Mouse (Mus musculus) brain, embryonic 18.5 days (tissue): ENCODE measurements around the gene Zscan29.
"Not testable (repeated sequence)": the region's sequence is repeated elsewhere in the genome, so short reads cannot be mapped to it uniquely, and the experiment has no call there.

Source experiments
- DNase-seq: peaks from one replicate; pipeline ENCODE4 v3.0.0-alpha.2; 2012; ENCODE audit warnings: low read depth, low spot score

Gene Zscan29

GRCm38 (mm10) chr2:121137371-121137770 is 33.6 kb downstream of the Zscan29 start:
- DNase-seq: no peak

- DNase-seq: no peak
Observed at GRCm38 (mm10) chr2:121132822-121133221, 38.1 kb downstream of the Zscan29 start.

GRCm38 (mm10) chr2:121128865-121129620 is 41.9 kb downstream of the Zscan29 start:
- no peak for DNase-seq

- DNase-seq: no peak
Observed at GRCm38 (mm10) chr2:121127536-121127935, 43.4 kb downstream of the Zscan29 start.

- not testable (repeated sequence) for DNase-seq
Observed at GRCm38 (mm10) chr2:121126302-121126701, 44.6 kb downstream of the Zscan29 start.

GRCm38 (mm10) chr2:121119260-121119659 is 51.7 kb downstream of the Zscan29 start:
- no peak for DNase-seq

GRCm38 (mm10) chr2:121115418-121115817 is 55.5 kb downstream of the Zscan29 start:
- no peak for DNase-seq

GRCm38 (mm10) chr2:121109695-121110094 is 61.2 kb downstream of the Zscan29 start, which contains the start of gene Tgm7:
TSS of gene Tgm7 (minus strand) at chr2:121109795.
- DNase-seq: no peak
